Mouse (Mus musculus): ENCODE measurements at regions not wholly inside any gene's neighbourhood (a gene's known extent, or its start where the extent isn't known, plus 50 kb on each side); places are given as distances from the start of the nearest gene placed in this dataset.

- Histone ChIP-seq H3K27me3 (ENCODE audit: insufficient read depth, low read length) (no peaks in the 10 kb centered on the region), H3K9ac (no peak overlapping the region), H3K4me3 (ENCODE audit: low read depth, low read length) (no peak overlapping the region), H3K27ac (ENCODE audit: low read depth, low read length) (no peak overlapping the region), H3K36me3 (ENCODE audit: insufficient read depth) (no peaks in the 10 kb centered on the region), H3K4me1 (ENCODE audit: insufficient read depth) (no peaks in the 10 kb centered on the region), H3K9me3 (ENCODE audit: low read length) (no peaks in the 10 kb centered on the region), H3K4me2 (ENCODE audit: low read depth) (no peak overlapping the region)
- no peak for TF ChIP-seq CTCF (IDR thresholded peaks at IDR 0.05; ENCODE audit: low read depth)
- no peak for ATAC-seq
- WGBS: 63% methylated on average over 1 of the region's 1 CpGs
- DNase-seq: no peak
These were observed 193.4 kb upstream of the Man1a start for GRCm38 (mm10) chr10:54269785-54270184.

GRCm38 (mm10) chr10:54269354-54269753, 192.9 kb upstream of the Man1a start:
- Histone ChIP-seq H3K27me3 (ENCODE audit: insufficient read depth, low read length) (no peaks in the 10 kb centered on the region), H3K36me3 (ENCODE audit: insufficient read depth) (no peaks in the 10 kb centered on the region), H3K27ac (ENCODE audit: low read depth, low read length) (no peak overlapping the region), H3K9me3 (ENCODE audit: low read length) (no peaks in the 10 kb centered on the region), H3K4me1 (ENCODE audit: insufficient read depth) (no peaks in the 10 kb centered on the region), H3K9ac (no peak overlapping the region), H3K4me3 (ENCODE audit: low read depth, low read length) (no peak overlapping the region), H3K4me2 (ENCODE audit: low read depth) (no peak overlapping the region)
- ATAC-seq (no peak), DNase-seq (no peak)
- TF ChIP-seq CTCF (IDR thresholded peaks at IDR 0.05; ENCODE audit: low read depth): no peak

GRCm38 (mm10) chr10:54266656-54267055, 190.2 kb upstream of the Man1a start:
- WGBS: 90% methylated on average over 4 of the region's 4 CpGs

GRCm38 (mm10) chr10:54254874-54255641, 178.6 kb upstream of the Man1a start:
- H3K4me1 ChIP-seq (ENCODE audit: insufficient read depth): no peaks in the 10 kb centered on the region
- no peak overlapping the region for H3K9ac ChIP-seq
- H3K36me3 ChIP-seq (ENCODE audit: insufficient read depth): no peaks in the 10 kb centered on the region
- H3K9me3 ChIP-seq (ENCODE audit: low read length): no peaks in the 10 kb centered on the region
- no peak for ATAC-seq
- H3K4me2 ChIP-seq (ENCODE audit: low read depth): no peak overlapping the region
- no peaks in the 10 kb centered on the region for H3K27me3 ChIP-seq (ENCODE audit: insufficient read depth, low read length)
- no peak overlapping the region for H3K27ac ChIP-seq (ENCODE audit: low read depth, low read length)
- no peak overlapping the region for H3K4me3 ChIP-seq (ENCODE audit: low read depth, low read length)
- no peak for DNase-seq
- TF ChIP-seq CTCF (IDR thresholded peaks at IDR 0.05; ENCODE audit: low read depth): no peak
- 88% methylated on average over 1 of the region's 1 CpGs for WGBS

More at GRCm38 (mm10) chr10:54266656-54267055, 190.2 kb upstream of the Man1a start:
- H3K4me1 ChIP-seq (ENCODE audit: insufficient read depth): no peaks in the 10 kb centered on the region
- no peak for DNase-seq
- H3K27ac ChIP-seq (ENCODE audit: low read depth, low read length): no peak overlapping the region
- H3K36me3 ChIP-seq (ENCODE audit: insufficient read depth): no peaks in the 10 kb centered on the region
- no peak overlapping the region for H3K4me2 ChIP-seq (ENCODE audit: low read depth)
- no peak overlapping the region for H3K9ac ChIP-seq
- no peaks in the 10 kb centered on the region for H3K27me3 ChIP-seq (ENCODE audit: insufficient read depth, low read length)
- no peak for ATAC-seq
- H3K4me3 ChIP-seq (ENCODE audit: low read depth, low read length): no peak overlapping the region
- no peaks in the 10 kb centered on the region for H3K9me3 ChIP-seq (ENCODE audit: low read length)
- TF ChIP-seq CTCF (IDR thresholded peaks at IDR 0.05; ENCODE audit: low read depth): no peak

GRCm38 (mm10) chr10:54244995-54245394, 168.6 kb upstream of the Man1a start:
- Histone ChIP-seq H3K4me3 (ENCODE audit: low read depth, low read length) (no peak overlapping the region), H3K9me3 (ENCODE audit: low read length) (no peaks in the 10 kb centered on the region), H3K4me1 (ENCODE audit: insufficient read depth) (no peaks in the 10 kb centered on the region), H3K9ac (no peak overlapping the region), H3K4me2 (ENCODE audit: low read depth) (no peak overlapping the region), H3K36me3 (ENCODE audit: insufficient read depth) (no peaks in the 10 kb centered on the region), H3K27ac (ENCODE audit: low read depth, low read length) (no peak overlapping the region), H3K27me3 (ENCODE audit: insufficient read depth, low read length) (no peaks in the 10 kb centered on the region)
- ATAC-seq: no peak
- no peak for DNase-seq
- TF ChIP-seq CTCF (IDR thresholded peaks at IDR 0.05; ENCODE audit: low read depth): no peak

GRCm38 (mm10) chr10:54202362-54202761, 126.0 kb upstream of the Man1a start:
- ATAC-seq (0 out of 2 replicates have a peak, but pooled peaks have one; percentile 58), DNase-seq (no peak)
- H3K27ac ChIP-seq (ENCODE audit: low read depth, low read length): no peak overlapping the region
- TF ChIP-seq CTCF (IDR thresholded peaks at IDR 0.05; ENCODE audit: low read depth): no peak
- no peaks in the 10 kb centered on the region for H3K36me3 ChIP-seq (ENCODE audit: insufficient read depth)
- H3K9ac ChIP-seq: no peak overlapping the region
- H3K4me3 ChIP-seq (ENCODE audit: low read depth, low read length): no peak overlapping the region
- 75% methylated on average over 3 of the region's 3 CpGs for WGBS
- no peaks in the 10 kb centered on the region for H3K9me3 ChIP-seq (ENCODE audit: low read length)
- no peaks in the 10 kb centered on the region for H3K4me1 ChIP-seq (ENCODE audit: insufficient read depth)
- H3K4me2 ChIP-seq (ENCODE audit: low read depth): no peak overlapping the region
- no peaks in the 10 kb centered on the region for H3K27me3 ChIP-seq (ENCODE audit: insufficient read depth, low read length)

- H3K27ac ChIP-seq (ENCODE audit: low read depth, low read length): no peak overlapping the region
- no peak for TF ChIP-seq CTCF (IDR thresholded peaks at IDR 0.05; ENCODE audit: low read depth)
- no peaks in the 10 kb centered on the region for H3K36me3 ChIP-seq (ENCODE audit: insufficient read depth)
- no peak overlapping the region for H3K4me2 ChIP-seq (ENCODE audit: low read depth)
- H3K9me3 ChIP-seq (ENCODE audit: low read length): no peaks in the 10 kb centered on the region
- ATAC-seq: peak; percentile 92
- H3K4me1 ChIP-seq (ENCODE audit: insufficient read depth): no peaks in the 10 kb centered on the region
- no peak overlapping the region for H3K4me3 ChIP-seq (ENCODE audit: low read depth, low read length)
- H3K27me3 ChIP-seq (ENCODE audit: insufficient read depth, low read length): no peaks in the 10 kb centered on the region
- peak; percentile 10 for DNase-seq
- no peak overlapping the region for H3K9ac ChIP-seq
These were observed 125.3 kb upstream of the Man1a start for GRCm38 (mm10) chr10:54201727-54202126.

Data from forebrain, postnatal 0 days (tissue).